Mouse (Mus musculus): ENCODE data around the gene Mxd1.

DNA sequence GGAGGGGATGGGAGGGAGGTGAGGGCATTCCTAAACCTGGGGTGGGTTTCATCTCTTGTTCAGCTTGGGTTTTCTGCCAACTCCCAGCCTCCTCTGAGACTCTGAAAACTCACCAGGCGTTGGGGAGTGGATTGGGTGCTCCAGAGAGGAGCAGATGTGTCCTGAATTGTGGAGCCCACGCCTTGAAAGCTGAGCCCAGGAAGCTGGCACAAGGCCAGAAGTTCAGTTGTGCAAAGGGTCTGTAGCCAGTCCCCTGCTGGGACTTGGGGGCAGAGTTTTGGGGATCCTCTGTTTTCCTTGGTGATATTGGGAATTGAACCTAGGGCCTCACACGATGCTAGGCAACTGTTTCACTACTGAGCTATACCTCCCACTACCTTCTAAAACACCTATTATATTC lies 38.8 kb downstream of the Mxd1 start:
- TF ChIP-seq POLR2A (IDR thresholded peaks at IDR 0.05; ENCODE audit: low read depth, low read length), result no peak
- TF ChIP-seq CTCF (IDR thresholded peaks at IDR 0.05; ENCODE audit: extremely low read depth, insufficient read depth, insufficient read length, insufficient replicate concordance), result no peak

Data from spleen, adult 2 months (tissue).